Mouse (Mus musculus): Measurements from ENCODE around the gene Comt. TPM values are rescaled to one million over a fixed set of nuclear protein-coding genes. Genes with fewer than 3 reads are reported as not detected.
A peak's percentile ranks its signal among the peaks of the same experiment; 100 is the strongest.

The Comt gene
- polyA plus RNA-seq, 1 experiment from 2014 or later = 113 TPM

DNA sequence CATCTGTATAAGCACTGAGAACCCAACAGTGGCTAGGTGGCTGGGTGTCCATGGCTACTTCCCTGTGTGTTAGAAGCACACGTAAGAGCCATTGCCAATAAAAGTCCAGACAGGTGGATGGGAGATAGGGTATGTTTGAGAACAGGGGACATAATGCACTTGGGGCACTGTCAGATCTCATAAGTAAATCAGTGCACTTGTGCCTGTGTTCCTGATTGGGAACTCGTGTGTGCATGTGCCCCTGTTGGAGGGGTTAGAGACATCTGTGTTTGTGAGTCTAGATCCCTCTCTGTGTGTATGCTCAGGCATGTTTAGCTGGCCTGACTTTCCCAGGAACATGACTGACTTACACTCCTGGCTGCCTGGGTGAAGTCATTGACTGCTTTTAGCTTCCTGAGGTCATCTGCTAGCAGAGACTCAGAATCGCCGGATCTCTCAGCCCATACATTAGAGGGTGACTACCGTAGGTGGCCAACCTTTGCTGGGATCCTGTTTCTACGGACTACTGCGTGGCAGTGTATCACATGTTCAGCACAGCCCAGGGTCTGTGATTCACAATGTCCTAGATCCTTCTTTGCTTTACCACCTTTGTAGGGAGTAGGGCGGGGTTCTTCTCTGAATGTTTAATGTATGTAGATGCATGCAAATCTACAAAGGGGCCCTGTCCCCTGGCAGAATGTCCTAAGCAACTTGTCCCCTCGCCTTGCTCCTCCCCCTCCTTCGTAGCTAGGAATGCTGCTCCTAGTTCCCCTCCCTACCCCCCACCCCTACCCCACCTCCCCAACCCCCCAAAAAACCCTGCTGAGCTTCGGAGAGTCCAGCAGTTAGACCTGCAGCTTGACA, 31.7 kb downstream of the Comt start:
- Histone ChIP-seq H3K4me1 (replicated peaks) (peaks cover 45% of the 10 kb centered on the region), H3K27ac (peak overlapping the region; percentile 95), H3K36me3 (peaks cover 30% of the 10 kb centered on the region), H3K9me3 (replicated peaks) (no peaks in the 10 kb centered on the region), H3K4me3 (0 out of 2 replicates have a peak overlapping the region, but pooled peaks have one; percentile 11), H3K9ac (peak overlapping the region; percentile 42), H3K4me2 (peak overlapping the region; percentile 37), H3K27me3 (no peaks in the 10 kb centered on the region)
- ATAC-seq (replicated peaks; ENCODE audit: insufficient number of reproducible peaks, insufficient read depth, low FRiP score, low read depth) = peak; percentile 40; the same call in 1 of the 2 replicates
- WGBS = 20% methylated on average over 11 of the region's 11 CpGs

GRCm38 (mm10) chr16:18394056-18394455, 32.6 kb downstream of the Comt start:
- no peaks in the 10 kb centered on the region for H3K27me3 ChIP-seq
- H3K9me3 ChIP-seq (replicated peaks) = no peaks in the 10 kb centered on the region
- H3K36me3 ChIP-seq = peaks cover 20% of the 10 kb centered on the region
- peak overlapping the region; percentile 68 for H3K4me3 ChIP-seq
- H3K4me1 ChIP-seq (replicated peaks) = peaks cover 46% of the 10 kb centered on the region
- 0 out of 2 replicates have a peak overlapping the region, but pooled peaks have one; percentile 82 for H3K9ac ChIP-seq
- 64% methylated on average over 3 of the region's 3 CpGs for WGBS
- H3K27ac ChIP-seq = peak overlapping the region; percentile 95
- ATAC-seq (replicated peaks; ENCODE audit: insufficient number of reproducible peaks, insufficient read depth, low FRiP score, low read depth) = no peak
- H3K4me2 ChIP-seq = peak overlapping the region; percentile 94

DNA sequence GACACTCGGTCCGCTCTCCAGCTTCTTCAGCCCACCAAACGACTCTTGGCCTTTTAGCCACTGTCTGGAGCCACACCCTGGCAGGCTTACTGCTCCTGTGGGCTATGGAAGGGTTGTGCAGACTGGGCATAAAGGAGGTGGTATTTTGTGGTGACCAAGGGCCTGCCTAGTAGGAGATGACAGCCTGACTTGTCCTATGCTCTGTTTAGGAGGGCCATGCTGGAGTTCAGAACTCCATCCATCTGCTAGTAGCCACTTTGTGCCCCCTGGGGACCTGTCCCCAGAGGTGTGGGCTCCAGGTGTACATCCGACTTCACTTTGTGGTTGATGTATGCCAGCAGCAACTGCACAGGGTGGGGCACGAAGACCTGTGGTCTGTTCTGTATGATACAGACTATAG, 33.1 kb downstream of the Comt start:
- H3K4me3 ChIP-seq = peak overlapping the region; percentile 68
- H3K4me1 ChIP-seq (replicated peaks) = peaks cover 50% of the 10 kb centered on the region
- H3K9ac ChIP-seq = peak overlapping the region; percentile 82
- H3K27me3 ChIP-seq = no peaks in the 10 kb centered on the region
- H3K27ac ChIP-seq = peak overlapping the region; percentile 95
- 54% methylated on average over 5 of the region's 5 CpGs for WGBS
- no peak for ATAC-seq (replicated peaks; ENCODE audit: insufficient number of reproducible peaks, insufficient read depth, low FRiP score, low read depth)
- H3K4me2 ChIP-seq = peak overlapping the region; percentile 94
- peaks cover 16% of the 10 kb centered on the region for H3K36me3 ChIP-seq
- no peaks in the 10 kb centered on the region for H3K9me3 ChIP-seq (replicated peaks)

DNA sequence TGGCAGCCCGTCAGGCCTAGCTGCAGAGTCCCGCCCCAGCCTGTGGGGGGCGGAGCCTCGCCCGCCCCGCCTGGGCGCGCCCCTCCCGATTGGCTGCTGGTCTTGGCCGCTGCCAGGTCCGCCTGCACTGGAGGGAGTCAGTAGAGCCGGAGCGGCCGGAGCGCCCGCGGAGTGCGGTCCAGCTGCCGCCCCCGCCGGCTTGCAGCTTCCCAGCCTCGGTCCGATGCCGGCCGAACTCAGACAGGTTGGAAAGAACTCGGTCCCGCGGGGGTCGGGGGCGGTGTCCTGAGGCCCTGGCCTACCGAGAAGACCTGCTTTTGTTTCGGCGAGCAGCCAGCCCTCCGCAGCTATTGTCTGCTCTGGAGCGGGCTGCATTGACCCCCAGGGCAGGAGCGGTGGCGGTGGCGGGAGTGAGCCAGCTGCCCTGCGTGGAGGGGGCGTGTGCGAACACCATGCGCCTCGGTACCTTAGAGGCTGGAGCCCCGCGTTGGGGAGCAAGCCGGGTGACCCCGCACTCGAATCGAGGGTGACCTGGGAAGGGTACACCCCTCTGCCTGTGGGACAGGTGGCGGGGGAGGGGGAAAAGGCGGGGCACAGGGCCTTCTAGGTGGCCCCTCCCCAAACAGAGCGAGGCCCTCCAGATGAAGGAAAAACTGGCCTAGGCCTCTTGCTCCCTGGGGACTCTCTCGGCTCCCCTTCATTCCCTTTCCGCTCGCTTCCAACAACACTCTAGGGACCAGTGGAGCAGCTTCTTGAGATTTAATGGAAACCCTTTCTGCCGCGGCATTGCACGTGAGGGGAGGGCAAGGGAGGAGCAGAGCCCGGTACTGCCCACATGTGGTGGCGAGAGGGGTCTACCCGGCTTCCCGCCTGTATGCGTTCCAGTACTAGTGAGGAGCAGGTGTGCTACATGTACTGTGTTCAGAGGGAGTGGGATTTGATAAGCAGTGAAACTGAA, 33.9 kb downstream of the Comt start:
- Histone ChIP-seq H3K9me3 (replicated peaks) (no peaks in the 10 kb centered on the region), H3K9ac (peak overlapping the region; percentile 82), H3K27me3 (no peaks in the 10 kb centered on the region), H3K4me1 (replicated peaks) (peaks cover 59% of the 10 kb centered on the region), H3K27ac (peak overlapping the region; percentile 95), H3K4me3 (peak overlapping the region; percentile 68), H3K36me3 (peaks cover 7% of the 10 kb centered on the region), H3K4me2 (peak overlapping the region; percentile 94)
- ATAC-seq (replicated peaks; ENCODE audit: insufficient number of reproducible peaks, insufficient read depth, low FRiP score, low read depth) = peak; percentile 76
- under 1% methylated on average over 62 of the region's 63 CpGs for WGBS

- ATAC-seq (replicated peaks; ENCODE audit: insufficient number of reproducible peaks, insufficient read depth, low FRiP score, low read depth) = no peak
- Histone ChIP-seq H3K4me3 (no peak overlapping the region), H3K9me3 (replicated peaks) (no peaks in the 10 kb centered on the region), H3K4me1 (replicated peaks) (peaks cover 67% of the 10 kb centered on the region), H3K4me2 (peak overlapping the region; percentile 94; the same call in 1 of the 2 replicates), H3K27me3 (no peaks in the 10 kb centered on the region), H3K27ac (no peak overlapping the region), H3K9ac (no peak overlapping the region), H3K36me3 (no peaks in the 10 kb centered on the region)
- WGBS = 83% methylated on average over 3 of the region's 3 CpGs
Observed at GRCm38 (mm10) chr16:18391728-18392127, 34.9 kb downstream of the Comt start.

- H3K4me1 ChIP-seq (replicated peaks) = peaks cover 61% of the 10 kb centered on the region
- ATAC-seq (replicated peaks; ENCODE audit: insufficient number of reproducible peaks, insufficient read depth, low FRiP score, low read depth) = no peak
- H3K4me2 ChIP-seq = no peak overlapping the region
- H3K27ac ChIP-seq = no peak overlapping the region
- H3K27me3 ChIP-seq = no peaks in the 10 kb centered on the region
- no peaks in the 10 kb centered on the region for H3K9me3 ChIP-seq (replicated peaks)
- no peaks in the 10 kb centered on the region for H3K36me3 ChIP-seq
- 93% methylated on average over 3 of the region's 3 CpGs for WGBS
- H3K9ac ChIP-seq = no peak overlapping the region
- no peak overlapping the region for H3K4me3 ChIP-seq
Observed at GRCm38 (mm10) chr16:18391127-18391526, 35.5 kb downstream of the Comt start.

GRCm38 (mm10) chr16:18390399-18390798, 36.3 kb downstream of the Comt start:
- Histone ChIP-seq H3K4me1 (replicated peaks) (peaks cover 55% of the 10 kb centered on the region), H3K27me3 (no peaks in the 10 kb centered on the region), H3K4me2 (no peak overlapping the region), H3K9me3 (replicated peaks) (no peaks in the 10 kb centered on the region), H3K9ac (no peak overlapping the region), H3K4me3 (no peak overlapping the region), H3K27ac (no peak overlapping the region), H3K36me3 (no peaks in the 10 kb centered on the region)
- no peak for ATAC-seq (replicated peaks; ENCODE audit: insufficient number of reproducible peaks, insufficient read depth, low FRiP score, low read depth)
- 73% methylated on average over 6 of the region's 6 CpGs for WGBS

DNA sequence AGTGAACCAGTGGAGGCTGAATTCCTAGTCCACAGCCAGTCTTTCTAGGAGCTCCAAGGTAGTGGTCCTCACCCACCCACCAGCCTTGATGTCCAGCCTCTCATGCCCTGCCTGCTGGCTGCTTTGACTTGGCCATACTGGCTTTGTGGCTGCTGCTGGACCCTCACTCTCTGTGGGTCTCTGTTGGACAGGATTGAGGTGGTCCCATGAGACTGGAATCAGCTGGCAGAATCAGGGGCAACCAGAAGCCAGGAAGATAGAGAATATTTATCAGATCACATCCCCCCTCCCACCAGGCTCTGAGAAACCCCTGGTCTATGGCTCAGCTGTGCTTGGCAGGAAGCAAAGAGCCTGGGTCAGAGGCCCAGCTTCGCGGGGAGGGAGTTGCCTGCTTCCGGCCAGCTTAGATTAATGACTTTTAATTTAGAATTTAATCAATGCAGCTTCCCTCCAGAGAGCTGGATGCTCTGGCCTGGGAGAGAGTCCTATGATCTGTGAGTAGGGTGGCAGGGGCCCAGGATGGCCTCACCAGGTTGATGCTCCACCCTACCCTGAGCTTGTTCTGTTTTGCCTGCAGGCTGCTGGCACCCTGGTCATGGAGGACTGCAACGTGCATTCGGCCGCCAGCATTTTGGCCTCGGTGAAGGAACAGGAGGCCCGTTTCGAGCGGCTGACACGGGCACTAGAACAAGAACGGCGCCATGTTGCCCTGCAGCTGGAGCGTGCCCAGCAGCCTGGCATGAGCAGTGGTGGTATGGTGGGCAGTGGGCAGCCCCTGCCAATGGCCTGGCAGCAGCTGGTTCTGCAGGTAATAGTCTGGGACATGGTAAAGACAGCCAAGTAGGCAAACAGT, 37.8 kb downstream of the Comt start:
- peaks cover 45% of the 10 kb centered on the region for H3K4me1 ChIP-seq (replicated peaks)
- ATAC-seq (replicated peaks; ENCODE audit: insufficient number of reproducible peaks, insufficient read depth, low FRiP score, low read depth) = no peak
- H3K9me3 ChIP-seq (replicated peaks) = no peaks in the 10 kb centered on the region
- no peak overlapping the region for H3K4me3 ChIP-seq
- no peaks in the 10 kb centered on the region for H3K27me3 ChIP-seq
- WGBS = 83% methylated on average over 14 of the region's 14 CpGs
- no peak overlapping the region for H3K4me2 ChIP-seq
- no peak overlapping the region; the same call in 1 of the 2 replicates for H3K9ac ChIP-seq
- no peaks in the 10 kb centered on the region for H3K36me3 ChIP-seq
- H3K27ac ChIP-seq = peak overlapping the region; percentile 48

GRCm38 (mm10) chr16:18387704-18388582, 38.7 kb downstream of the Comt start:
- Histone ChIP-seq H3K9me3 (replicated peaks) (no peaks in the 10 kb centered on the region), H3K27me3 (no peaks in the 10 kb centered on the region), H3K9ac (no peak overlapping the region; the same call in 1 of the 2 replicates), H3K36me3 (no peaks in the 10 kb centered on the region), H3K4me1 (replicated peaks) (peaks cover 47% of the 10 kb centered on the region), H3K4me3 (no peak overlapping the region), H3K27ac (peak overlapping the region; percentile 48), H3K4me2 (no peak overlapping the region)
- ATAC-seq (replicated peaks; ENCODE audit: insufficient number of reproducible peaks, insufficient read depth, low FRiP score, low read depth) = no peak
- WGBS = 30% methylated on average over 7 of the region's 7 CpGs

DNA sequence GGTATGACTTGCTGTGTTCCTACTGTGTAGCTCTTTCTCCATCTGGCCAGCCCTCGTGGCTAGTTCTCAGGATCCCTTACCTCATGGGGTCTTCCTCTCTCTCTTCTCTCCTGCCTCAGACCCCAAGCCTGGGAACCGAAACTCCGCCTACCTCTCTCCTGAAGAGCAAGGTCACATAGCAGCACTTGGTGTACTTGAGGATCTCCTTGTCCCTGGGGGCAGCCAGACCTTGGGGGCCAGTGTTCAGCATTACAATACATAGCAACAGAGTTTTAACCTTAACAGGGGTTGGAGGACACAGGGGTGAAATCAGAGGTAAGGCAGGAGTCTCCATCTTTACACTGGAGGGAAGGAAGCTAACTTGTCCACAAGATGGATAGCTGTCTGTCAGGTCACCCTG, 39.7 kb downstream of the Comt start:
- Histone ChIP-seq H3K27ac (no peak overlapping the region), H3K9ac (no peak overlapping the region)
- WGBS = 45% methylated on average over 3 of the region's 3 CpGs

More for the DNA sequence above, 39.7 kb downstream of the Comt start:
- Histone ChIP-seq H3K4me1 (replicated peaks) (peaks cover 46% of the 10 kb centered on the region), H3K9me3 (replicated peaks) (no peaks in the 10 kb centered on the region), H3K4me3 (no peak overlapping the region), H3K36me3 (no peaks in the 10 kb centered on the region), H3K27me3 (no peaks in the 10 kb centered on the region), H3K4me2 (no peak overlapping the region)
- ATAC-seq (replicated peaks; ENCODE audit: insufficient number of reproducible peaks, insufficient read depth, low FRiP score, low read depth) = no peak
